Mouse (Mus musculus): ENCODE results near the gene Qpctl. TPM values are rescaled to one million over a fixed set of nuclear protein-coding genes. Genes with fewer than 3 reads are reported as not detected.
A peak's percentile ranks its signal among the peaks of the same experiment; 100 is the strongest.

Qpctl gene
- polyA plus RNA-seq, 1 experiment from 2014 or later = 4.0 TPM

- peak overlapping the region; percentile 94 for H3K4me2 ChIP-seq (ENCODE audit: low read depth, low read length)
- peaks cover 43% of the 10 kb centered on the region for H3K4me1 ChIP-seq (ENCODE audit: control insufficient read depth, low read depth, low read length)
- no peaks in the 10 kb centered on the region for H3K36me3 ChIP-seq (ENCODE audit: control insufficient read depth, insufficient read depth)
- peak; percentile 62 for ATAC-seq (ENCODE audit: low read depth)
- H3K4me3 ChIP-seq (ENCODE audit: low read depth, low read length) = peak overlapping the region; percentile 67
- H3K27me3 ChIP-seq (ENCODE audit: control insufficient read depth, insufficient read depth, low read depth, low read length) = peaks cover 62% of the 10 kb centered on the region
- H3K27ac ChIP-seq (ENCODE audit: low read length) = peak overlapping the region; percentile 13; the same call in 1 of the 2 replicates
- no peaks in the 10 kb centered on the region for H3K9me3 ChIP-seq (replicated peaks; ENCODE audit: control insufficient read depth, low read length)
- 0% methylated on average over 14 of the region's 15 CpGs for WGBS (ENCODE audit: insufficient replicate concordance)
- H3K9ac ChIP-seq (ENCODE audit: low read depth, low read length) = peak overlapping the region; percentile 31
These were observed 55.9 kb downstream of the Qpctl start for GRCm38 (mm10) chr7:19093174-19093521.

- peaks cover 43% of the 10 kb centered on the region for H3K4me1 ChIP-seq (ENCODE audit: control insufficient read depth, low read depth, low read length)
- 0 out of 2 replicates have a peak overlapping the region, but pooled peaks have one; percentile 5 for H3K27ac ChIP-seq (ENCODE audit: low read length)
These were observed 56.5 kb downstream of the Qpctl start for GRCm38 (mm10) chr7:19092381-19093173.

DNA sequence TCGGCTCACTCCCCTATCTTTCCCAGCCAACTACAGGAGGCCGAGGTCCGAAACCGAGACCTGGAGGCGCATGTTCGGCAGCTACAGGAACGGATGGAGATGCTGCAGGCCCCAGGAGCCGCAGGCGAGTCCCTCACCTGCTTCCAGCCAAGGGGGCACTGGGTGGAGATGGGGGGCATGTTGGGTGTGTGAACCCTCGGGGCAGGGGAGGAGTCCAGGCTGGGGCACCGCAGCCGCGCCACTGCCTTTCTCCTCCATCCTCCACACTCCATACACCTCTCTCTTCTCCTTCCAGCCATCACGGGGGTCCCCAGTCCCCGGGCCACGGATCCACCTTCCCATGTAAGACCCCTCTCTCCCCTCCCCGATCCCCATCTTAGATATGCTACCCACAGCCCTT lies 57.2 kb downstream of the Qpctl start:
- no peak for ATAC-seq (ENCODE audit: low read depth)
- H3K4me2 ChIP-seq (ENCODE audit: low read depth, low read length) = no peak overlapping the region; the same call in 1 of the 2 replicates
- no peaks in the 10 kb centered on the region for H3K9me3 ChIP-seq (replicated peaks; ENCODE audit: control insufficient read depth, low read length)
- no peak overlapping the region for H3K27ac ChIP-seq (ENCODE audit: low read length)
- no peak overlapping the region for H3K9ac ChIP-seq (ENCODE audit: low read depth, low read length)
- WGBS (ENCODE audit: insufficient replicate concordance) = 34% methylated on average over 17 of the region's 17 CpGs
- peaks cover 39% of the 10 kb centered on the region for H3K4me1 ChIP-seq (ENCODE audit: control insufficient read depth, low read depth, low read length)
- no peaks in the 10 kb centered on the region for H3K36me3 ChIP-seq (ENCODE audit: control insufficient read depth, insufficient read depth)
- no peak overlapping the region for H3K4me3 ChIP-seq (ENCODE audit: low read depth, low read length)
- peaks cover 59% of the 10 kb centered on the region for H3K27me3 ChIP-seq (ENCODE audit: control insufficient read depth, insufficient read depth, low read depth, low read length)

More at GRCm38 (mm10) chr7:19092381-19093173, 56.5 kb downstream of the Qpctl start:
- Histone ChIP-seq H3K36me3 (ENCODE audit: control insufficient read depth, insufficient read depth) (no peaks in the 10 kb centered on the region), H3K4me2 (ENCODE audit: low read depth, low read length) (peak overlapping the region; percentile 94), H3K4me3 (ENCODE audit: low read depth, low read length) (peak overlapping the region; percentile 67), H3K9ac (ENCODE audit: low read depth, low read length) (peak overlapping the region; percentile 31; the same call in 1 of the 2 replicates), H3K9me3 (replicated peaks; ENCODE audit: control insufficient read depth, low read length) (no peaks in the 10 kb centered on the region), H3K27me3 (ENCODE audit: control insufficient read depth, insufficient read depth, low read depth, low read length) (peaks cover 64% of the 10 kb centered on the region)
- 6% methylated on average over 38 of the region's 38 CpGs for WGBS (ENCODE audit: insufficient replicate concordance)
- ATAC-seq (ENCODE audit: low read depth) = peak; percentile 19

MicroRNA genes within 50 kb of the gene (microRNA counts, 519-probe panel; counts per million panel counts)
- 2,045 counts per million, percentile 29 among the panel's probes with 10 or more counts for microRNA mmu-miR-330

Small RNA genes within 50 kb of the gene (microRNA-seq; reads per million reads assigned to microRNA genes)
- 179 reads per million, percentile 58 among the genes with 10 or more reads in this experiment for gene Mir330

Other genes with a start within 250 kb of the Qpctl start
- 7.9 and 8.4 TPM in 2 replicates for gene Ccdc61, start 238.9 kb downstream of the Qpctl start, polyA plus RNA-seq (2015; fragmentation: Nextera tagmentation; extraction: Ambion mirVana)
- 0.06 and 0.09 TPM in 2 replicates for gene Nova2, start 223.4 kb downstream of the Qpctl start, polyA plus RNA-seq (2015; fragmentation: Nextera tagmentation; extraction: Ambion mirVana)
- gene Nanos2, start 161.9 kb downstream of the Qpctl start, polyA plus RNA-seq (2015; fragmentation: Nextera tagmentation; extraction: Ambion mirVana) = not detected in 2 replicates
- gene Mypop, start 158.0 kb downstream of the Qpctl start, polyA plus RNA-seq (2015; fragmentation: Nextera tagmentation; extraction: Ambion mirVana) = 0.12 and 0.48 TPM in 2 replicates
- 6.4 and 6.6 TPM in 2 replicates for gene Irf2bp1, start 145.2 kb downstream of the Qpctl start, polyA plus RNA-seq (2015; fragmentation: Nextera tagmentation; extraction: Ambion mirVana)
- gene Foxa3, start 125.8 kb downstream of the Qpctl start, polyA plus RNA-seq (2015; fragmentation: Nextera tagmentation; extraction: Ambion mirVana) = 60.8 and 63.7 TPM in 2 replicates
- 13.8 TPM in 2 replicates for gene Sympk, start 124.9 kb downstream of the Qpctl start, polyA plus RNA-seq (2015; fragmentation: Nextera tagmentation; extraction: Ambion mirVana)
- not detected in 2 replicates for gene Rsph6a, start 94.6 kb downstream of the Qpctl start, polyA plus RNA-seq (2015; fragmentation: Nextera tagmentation; extraction: Ambion mirVana)
- gene Dmwd, start 73.1 kb downstream of the Qpctl start, polyA plus RNA-seq (2015; fragmentation: Nextera tagmentation; extraction: Ambion mirVana) = 2.4 and 3.5 TPM in 2 replicates
- gene Dmpk, start 65.4 kb downstream of the Qpctl start, polyA plus RNA-seq (2015; fragmentation: Nextera tagmentation; extraction: Ambion mirVana) = 12.2 and 17.1 TPM in 2 replicates
- gene Six5, start 54.7 kb downstream of the Qpctl start, polyA plus RNA-seq (2015; fragmentation: Nextera tagmentation; extraction: Ambion mirVana) = 0.77 and 0.93 TPM in 2 replicates
- gene Gm4969, start 30.9 kb downstream of the Qpctl start, polyA plus RNA-seq (2015; fragmentation: Nextera tagmentation; extraction: Ambion mirVana) = 0.11 and 0.12 TPM in 2 replicates
- 4.7 and 5.2 TPM in 2 replicates for gene Fbxo46, start 29.4 kb downstream of the Qpctl start, polyA plus RNA-seq (2015; fragmentation: Nextera tagmentation; extraction: Ambion mirVana)
- 47.9 and 54.4 TPM in 2 replicates for gene Snrpd2, start 431 bp upstream of the Qpctl start, polyA plus RNA-seq (2015; fragmentation: Nextera tagmentation; extraction: Ambion mirVana)
- gene Gipr, start 16.8 kb upstream of the Qpctl start, polyA plus RNA-seq (2015; fragmentation: Nextera tagmentation; extraction: Ambion mirVana) = 0.99 and 2.1 TPM in 2 replicates
- gene Eml2, start 27.1 kb upstream of the Qpctl start, polyA plus RNA-seq (2015; fragmentation: Nextera tagmentation; extraction: Ambion mirVana) = 4.0 and 5.0 TPM in 2 replicates
- 0.49 and 0.60 TPM in 2 replicates for gene Gpr4, start 63.2 kb upstream of the Qpctl start, polyA plus RNA-seq (2015; fragmentation: Nextera tagmentation; extraction: Ambion mirVana)
- 13.2 and 14.3 TPM in 2 replicates for gene Opa3, start 79.0 kb upstream of the Qpctl start, polyA plus RNA-seq (2015; fragmentation: Nextera tagmentation; extraction: Ambion mirVana)
- 32.8 and 33.0 TPM in 2 replicates for gene Vasp, start 122.5 kb upstream of the Qpctl start, polyA plus RNA-seq (2015; fragmentation: Nextera tagmentation; extraction: Ambion mirVana)
- gene Ppm1n, start 130.8 kb upstream of the Qpctl start, polyA plus RNA-seq (2015; fragmentation: Nextera tagmentation; extraction: Ambion mirVana) = 0.11 TPM in 1 of 2 replicates, not detected in the other
- gene Rtn2, start 133.3 kb upstream of the Qpctl start, polyA plus RNA-seq (2015; fragmentation: Nextera tagmentation; extraction: Ambion mirVana) = 2.9 and 4.1 TPM in 2 replicates
- not detected in 2 replicates for gene Fosb, start 160.8 kb upstream of the Qpctl start, polyA plus RNA-seq (2015; fragmentation: Nextera tagmentation; extraction: Ambion mirVana)
- 11.4 and 14.5 TPM in 2 replicates for gene Ercc1, start 195.5 kb upstream of the Qpctl start, polyA plus RNA-seq (2015; fragmentation: Nextera tagmentation; extraction: Ambion mirVana)
- gene Cd3eap, start 210.2 kb upstream of the Qpctl start, polyA plus RNA-seq (2015; fragmentation: Nextera tagmentation; extraction: Ambion mirVana) = 6.8 TPM in 2 replicates
- 0.57 and 0.85 TPM in 2 replicates for gene Ppp1r13l, start 210.5 kb upstream of the Qpctl start, polyA plus RNA-seq (2015; fragmentation: Nextera tagmentation; extraction: Ambion mirVana)
- gene Ercc2, start 232.7 kb upstream of the Qpctl start, polyA plus RNA-seq (2015; fragmentation: Nextera tagmentation; extraction: Ambion mirVana) = 5.9 and 6.2 TPM in 2 replicates